Mouse (Mus musculus) adrenal gland, adult (tissue): ENCODE results near the gene Slc39a11.

Experiments used
- DNase-seq, 2 experiments: peaks; one replicate each; pipeline ENCODE4 v3.0.0; 2022 to 2023; ENCODE audit warnings: low spot score in 1 of 2; ENCODE audit not compliant: inconsistent age in 2 of 2

Gene Slc39a11

GRCm38 (mm10) chr11:113469919-113470785 is 179.7 kb downstream of the Slc39a11 start:
- peak; percentile 71 to 80 for DNase-seq

- DNase-seq, result no peak
Observed at GRCm38 (mm10) chr11:113468016-113468415, 181.9 kb downstream of the Slc39a11 start.

GRCm38 (mm10) chr11:113467313-113467811 is 182.5 kb downstream of the Slc39a11 start:
- no peak for DNase-seq

- DNase-seq, result no peak
Observed at GRCm38 (mm10) chr11:113460118-113460517, 189.8 kb downstream of the Slc39a11 start.

- no peak for DNase-seq
Observed at GRCm38 (mm10) chr11:113458582-113459210, 191.2 kb downstream of the Slc39a11 start.

GRCm38 (mm10) chr11:113452861-113453568 is 196.9 kb downstream of the Slc39a11 start:
- DNase-seq, result no peak

- peak; percentile 29 to 56 for DNase-seq
Observed at GRCm38 (mm10) chr11:113451301-113451700, 198.6 kb downstream of the Slc39a11 start.

GRCm38 (mm10) chr11:113450665-113451064 is 199.2 kb downstream of the Slc39a11 start:
- DNase-seq, result no peak

GRCm38 (mm10) chr11:113450028-113450427 is 199.9 kb downstream of the Slc39a11 start:
- DNase-seq, result no peak

GRCm38 (mm10) chr11:113442036-113442435 is 207.8 kb downstream of the Slc39a11 start:
- DNase-seq, result no peak

GRCm38 (mm10) chr11:113439328-113440030 is 210.4 kb downstream of the Slc39a11 start:
- DNase-seq, result no peak

GRCm38 (mm10) chr11:113438915-113439314 is 211.0 kb downstream of the Slc39a11 start:
- no peak for DNase-seq

GRCm38 (mm10) chr11:113437357-113437756 is 212.5 kb downstream of the Slc39a11 start:
- no peak for DNase-seq

- no peak for DNase-seq
Observed at GRCm38 (mm10) chr11:113436299-113436698, 213.6 kb downstream of the Slc39a11 start.

GRCm38 (mm10) chr11:113435696-113436095 is 214.2 kb downstream of the Slc39a11 start:
- DNase-seq, result no peak

GRCm38 (mm10) chr11:113431161-113431560 is 218.7 kb downstream of the Slc39a11 start:
- peak in 1 of 2 experiments; percentile 23 for DNase-seq

GRCm38 (mm10) chr11:113425882-113426281 is 224.0 kb downstream of the Slc39a11 start:
- DNase-seq, result no peak

GRCm38 (mm10) chr11:113425454-113425853 is 224.4 kb downstream of the Slc39a11 start:
- no peak for DNase-seq

GRCm38 (mm10) chr11:113424765-113425164 is 225.1 kb downstream of the Slc39a11 start:
- DNase-seq, result no peak

- DNase-seq, result no peak
Observed at GRCm38 (mm10) chr11:113422598-113422997, 227.3 kb downstream of the Slc39a11 start.
